Mouse (Mus musculus) erythroblast, embryonic 14.5 days (primary cell): Measurements from ENCODE around the gene Hdac7. TPM values are rescaled to one million over a fixed set of nuclear protein-coding genes. Genes with fewer than 3 reads are reported as not detected.

ENCODE experiments used
- H3K27me3 ChIP-seq: 2 replicates; pipeline ENCODE4 v1.6.1; 2012; ENCODE audit warnings: inconsistent platforms; ENCODE audit not compliant: control insufficient read depth
- H3K36me3 ChIP-seq: 2 replicates; pipeline ENCODE4 v1.6.1; 2012; ENCODE audit warnings: mild to moderate bottlenecking, inconsistent platforms; ENCODE audit not compliant: control insufficient read depth
- H3K4me1 ChIP-seq: 2 replicates; pipeline ENCODE4 v1.6.1; 2012; ENCODE audit warnings: inconsistent platforms; ENCODE audit not compliant: control insufficient read depth
- H3K4me3 ChIP-seq: replicated peaks from 2 replicates; pipeline ENCODE3; 2012; ENCODE audit warnings: moderate library complexity, mild to moderate bottlenecking, inconsistent platforms
- H3K9me3 ChIP-seq: 2 replicates; pipeline ENCODE4 v1.6.1; 2012; ENCODE audit warnings: low read length, inconsistent platforms, mixed read lengths; ENCODE audit not compliant: control insufficient read depth
- GATA1 ChIP-seq: IDR thresholded peaks from 2 replicates; pipeline ENCODE4 v1.6.1; 2012; ENCODE audit warnings: low read length, inconsistent platforms, mixed read lengths
- TAL1 ChIP-seq: IDR thresholded peaks from 3 replicates; pipeline ENCODE4 v1.6.1; 2012; ENCODE audit warnings: low read length, inconsistent platforms, mixed read lengths
- polyA plus RNA-seq: library from polyadenylated mRNA; stranded (reverse); fragments of >175 nt; gene quantifications from 2 replicates; pipeline ENCODE4 v1.2.3, GENCODE M21; 2012

Hdac7 gene
- polyA plus RNA-seq, 1 experiment: 0.45 TPM

DNA sequence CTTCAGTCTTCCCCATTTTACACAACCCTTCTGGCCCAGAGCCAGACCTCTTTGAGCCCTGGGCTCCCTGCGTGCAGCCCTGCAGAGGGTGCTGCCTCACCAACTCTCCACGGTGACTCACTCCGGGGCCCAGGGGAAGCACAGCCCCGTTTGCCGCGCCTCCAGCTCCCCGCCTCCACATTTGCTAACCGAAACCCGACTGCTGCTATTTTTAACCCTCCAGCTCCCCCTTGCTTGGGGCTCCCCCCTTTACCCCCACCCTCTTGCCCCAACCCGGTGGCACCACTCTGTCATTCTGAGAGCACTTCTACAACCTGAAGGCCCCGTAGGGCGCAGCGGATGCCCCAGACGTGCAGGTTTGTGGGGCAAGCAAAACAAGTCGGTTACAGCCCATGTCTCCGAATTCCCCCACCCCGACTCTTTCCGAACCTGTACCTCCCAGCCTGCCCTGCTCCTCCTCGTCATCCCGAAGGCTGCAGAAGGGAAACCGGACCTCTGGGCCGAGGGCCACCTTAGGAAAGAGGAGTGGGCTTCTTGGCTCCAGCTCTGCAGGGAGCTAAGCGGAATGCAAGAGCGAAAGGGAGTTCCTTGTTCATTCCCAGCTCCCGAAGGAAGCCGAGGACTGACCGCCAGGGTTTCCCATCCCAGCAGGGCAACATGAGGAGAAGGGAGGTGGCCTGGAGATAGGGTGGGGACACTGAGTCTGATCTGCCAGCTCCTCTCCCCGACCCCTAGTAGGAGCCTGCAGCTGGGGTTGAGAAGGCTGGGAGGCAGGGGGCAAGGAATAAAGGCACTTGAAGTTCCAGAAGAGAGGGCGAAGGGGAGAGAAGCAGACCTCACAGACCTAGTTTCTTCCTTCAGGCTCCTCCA lies 19.0 kb downstream of the Hdac7 start:
- Histone ChIP-seq H3K27me3 (peaks cover 10% of the 10 kb centered on the region), H3K9me3 (no peaks in the 10 kb centered on the region), H3K4me3 (peak overlapping the region; percentile 64), H3K4me1 (peaks cover 66% of the 10 kb centered on the region), H3K36me3 (no peaks in the 10 kb centered on the region)
- TF ChIP-seq TAL1 (no peak), GATA1 (no peak)

DNA sequence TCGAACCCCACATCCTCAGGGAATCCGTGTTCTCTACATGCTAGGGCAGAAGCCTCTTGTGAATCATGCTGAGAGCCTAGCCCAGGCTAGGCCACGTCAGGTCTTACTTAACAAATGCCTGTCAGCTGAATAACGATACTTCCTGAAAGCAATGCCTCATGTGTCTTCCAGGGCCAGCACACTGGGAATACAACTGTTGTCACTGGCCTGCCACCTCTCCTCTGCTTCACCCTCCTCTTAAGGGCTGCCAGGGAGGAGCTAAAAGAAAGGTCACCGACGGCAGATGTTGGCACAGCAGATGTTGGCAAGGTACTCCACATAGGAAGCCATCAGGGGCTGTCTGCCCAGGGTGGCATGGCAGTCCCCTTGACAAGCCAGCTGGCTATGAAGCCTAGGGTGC lies 20.3 kb downstream of the Hdac7 start:
- TF ChIP-seq GATA1 (no peak), TAL1 (no peak)
- H3K4me1 ChIP-seq: peaks cover 54% of the 10 kb centered on the region
- no peaks in the 10 kb centered on the region for H3K9me3 ChIP-seq
- no peaks in the 10 kb centered on the region for H3K36me3 ChIP-seq
- H3K27me3 ChIP-seq: no peaks in the 10 kb centered on the region
- H3K4me3 ChIP-seq: no peak overlapping the region

GRCm38 (mm10) chr15:97823479-97823878 lies 20.8 kb downstream of the Hdac7 start:
- H3K36me3 ChIP-seq: no peaks in the 10 kb centered on the region
- H3K27me3 ChIP-seq: no peaks in the 10 kb centered on the region
- TF ChIP-seq TAL1: no peak
- no peak for TF ChIP-seq GATA1

DNA sequence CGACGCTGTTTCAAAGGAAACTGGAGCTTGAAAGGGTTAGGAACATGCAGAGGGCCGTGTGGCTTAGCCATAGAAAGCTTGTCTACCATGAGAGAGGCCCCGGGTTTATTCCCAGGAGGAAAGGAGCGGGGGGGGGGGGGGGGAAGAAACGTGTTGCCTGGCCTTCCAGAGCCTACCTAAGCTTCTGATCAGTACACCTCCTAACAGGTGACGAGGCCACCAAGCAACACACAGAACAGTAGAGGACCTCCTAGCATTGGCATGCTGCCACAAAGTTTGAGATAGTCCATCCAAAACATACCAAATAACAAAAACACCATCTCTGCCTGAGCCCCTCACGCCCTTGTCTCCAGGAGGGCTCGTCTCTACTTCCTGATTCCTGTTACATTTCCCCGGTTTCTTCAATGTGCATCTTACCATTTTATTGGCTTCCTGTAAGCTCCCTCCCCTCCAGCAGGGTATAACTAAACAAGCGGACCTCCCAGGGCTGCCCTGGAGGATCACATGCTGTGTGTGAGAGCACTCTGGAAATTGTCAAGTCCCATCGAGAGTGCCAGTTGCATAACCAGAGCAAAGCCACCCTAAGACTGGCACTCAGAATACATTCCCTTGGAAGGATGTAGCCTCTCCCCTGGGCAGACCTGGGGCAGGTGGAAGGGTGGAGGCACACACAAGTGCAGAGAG lies 21.6 kb downstream of the Hdac7 start:
- H3K27me3 ChIP-seq: no peaks in the 10 kb centered on the region
- peaks cover 44% of the 10 kb centered on the region for H3K4me1 ChIP-seq
- H3K36me3 ChIP-seq: no peaks in the 10 kb centered on the region
- no peak overlapping the region for H3K4me3 ChIP-seq
- H3K9me3 ChIP-seq: no peaks in the 10 kb centered on the region
- TF ChIP-seq GATA1 (no peak), TAL1 (no peak)

More at GRCm38 (mm10) chr15:97823479-97823878, 20.8 kb downstream of the Hdac7 start:
- peaks cover 49% of the 10 kb centered on the region for H3K4me1 ChIP-seq
- H3K4me3 ChIP-seq: no peak overlapping the region
- H3K9me3 ChIP-seq: no peaks in the 10 kb centered on the region

DNA sequence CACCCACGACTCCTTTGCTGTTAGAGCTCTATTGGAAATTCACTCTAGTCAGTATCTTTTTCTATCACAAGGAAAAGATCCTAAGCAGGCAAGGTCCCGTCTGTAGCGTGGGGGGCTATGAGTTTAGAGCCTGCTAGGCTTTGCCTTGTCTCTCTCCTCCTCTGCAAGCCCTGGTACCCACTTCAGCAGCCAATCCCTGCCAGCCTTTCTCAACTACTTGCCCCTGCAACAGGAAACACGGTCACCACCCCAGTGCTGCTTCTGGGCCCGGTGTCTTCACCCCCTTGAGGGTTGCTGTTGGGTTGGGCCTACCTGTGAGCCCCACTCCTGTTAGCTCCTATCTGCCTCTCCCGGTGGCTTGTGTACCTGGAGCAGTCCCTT lies 22.3 kb downstream of the Hdac7 start:
- no peak for TF ChIP-seq GATA1
- no peak for TF ChIP-seq TAL1
- no peaks in the 10 kb centered on the region for H3K27me3 ChIP-seq
- no peaks in the 10 kb centered on the region for H3K9me3 ChIP-seq
- peaks cover 38% of the 10 kb centered on the region for H3K4me1 ChIP-seq
- H3K36me3 ChIP-seq: no peaks in the 10 kb centered on the region
- no peak overlapping the region for H3K4me3 ChIP-seq

- no peaks in the 10 kb centered on the region for H3K36me3 ChIP-seq
- TF ChIP-seq TAL1 (no peak), GATA1 (no peak)
- H3K4me1 ChIP-seq: peaks cover 33% of the 10 kb centered on the region
- H3K9me3 ChIP-seq: no peaks in the 10 kb centered on the region
- no peak overlapping the region for H3K4me3 ChIP-seq
- H3K27me3 ChIP-seq: no peaks in the 10 kb centered on the region
Measured at GRCm38 (mm10) chr15:97821321-97821982, 22.9 kb downstream of the Hdac7 start.

DNA sequence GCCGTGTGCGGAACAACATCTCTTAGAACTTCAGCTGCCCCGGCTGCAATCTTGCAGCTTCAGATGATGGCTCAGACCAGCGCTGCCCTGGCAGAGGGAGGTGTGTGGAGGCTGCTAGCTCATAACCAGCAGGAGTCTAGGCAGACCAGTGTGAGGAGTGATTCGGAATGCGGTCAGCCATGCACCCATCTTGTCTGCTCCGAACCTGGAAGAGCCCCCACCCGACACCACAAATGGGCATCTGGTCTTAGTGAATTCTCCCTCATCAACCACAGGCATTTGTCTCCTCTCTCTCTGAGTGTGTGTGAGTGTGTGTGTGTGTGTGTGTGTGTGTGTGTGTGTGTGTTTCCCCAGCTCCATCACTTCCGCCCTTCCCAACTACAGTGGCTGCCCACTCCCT lies 24.4 kb downstream of the Hdac7 start:
- Histone ChIP-seq H3K36me3 (no peaks in the 10 kb centered on the region), H3K4me1 (peaks cover 27% of the 10 kb centered on the region), H3K4me3 (no peak overlapping the region), H3K27me3 (no peaks in the 10 kb centered on the region), H3K9me3 (no peaks in the 10 kb centered on the region)
- TF ChIP-seq GATA1: no peak

- TF ChIP-seq TAL1 (no peak), GATA1 (no peak)
- no peaks in the 10 kb centered on the region for H3K27me3 ChIP-seq
- no peak overlapping the region for H3K4me3 ChIP-seq
- H3K36me3 ChIP-seq: peaks cover under 1% of the 10 kb centered on the region; the same call in 1 of the 2 replicates
- H3K4me1 ChIP-seq: peaks cover 14% of the 10 kb centered on the region
- H3K9me3 ChIP-seq: no peaks in the 10 kb centered on the region
Measured at GRCm38 (mm10) chr15:97816199-97816994, 27.9 kb downstream of the Hdac7 start.
